Mouse (Mus musculus) midbrain, embryonic 16.5 days (tissue): ENCODE data around the gene Psmd4. TPM values are rescaled to one million over a fixed set of nuclear protein-coding genes. Genes with fewer than 3 reads are reported as not detected.

ENCODE experiments used
- ATAC-seq: fragments of 200-750 bp; cut with Nextera tagmentation; 2 replicates; pipeline ENCODE4 v1.8.0; 2017; ENCODE audit warnings: moderate TSS enrichment
- H3K27ac ChIP-seq: fragments of 300-500 bp; sonication (generic); 2 replicates; pipeline ENCODE4 v1.5.1; 2014; ENCODE audit warnings: mild to moderate bottlenecking, low read length, mixed read lengths
- H3K27me3 ChIP-seq: fragments of 300-500 bp; sonication (generic); 2 replicates; pipeline ENCODE4 v1.6.1; 2014; ENCODE audit warnings: low read depth, low read length, mixed read lengths; ENCODE audit not compliant: control insufficient read depth, insufficient read depth
- H3K36me3 ChIP-seq: fragments of 300-500 bp; sonication (generic); 2 replicates; pipeline ENCODE4 v1.6.1; 2014; ENCODE audit warnings: mild to moderate bottlenecking, low read length, moderate library complexity, mixed read lengths; ENCODE audit not compliant: control insufficient read depth, insufficient read depth
- H3K4me1 ChIP-seq: fragments of 300-500 bp; sonication (generic); 2 replicates; pipeline ENCODE4 v1.6.1; 2014; ENCODE audit warnings: mild to moderate bottlenecking, low read length, mixed read lengths; ENCODE audit not compliant: control insufficient read depth, insufficient read depth
- H3K4me2 ChIP-seq: fragments of 300-500 bp; sonication (generic); 2 replicates; pipeline ENCODE4 v1.6.1; 2014; ENCODE audit warnings: mild to moderate bottlenecking, low read length, mixed read lengths
- H3K4me3 ChIP-seq: fragments of 300-500 bp; sonication (generic); 2 replicates; pipeline ENCODE4 v1.5.1; 2014; ENCODE audit warnings: low read depth, mild to moderate bottlenecking, low read length, moderate library complexity, mixed read lengths
- H3K9ac ChIP-seq: fragments of 300-500 bp; sonication (generic); 2 replicates; pipeline ENCODE4 v1.6.1; 2014; ENCODE audit warnings: low read depth, low read length, mixed read lengths
- H3K9me3 ChIP-seq: fragments of 300-500 bp; sonication (generic); replicated peaks from 2 replicates; pipeline ENCODE4 v1.6.1; 2014; ENCODE audit warnings: mild to moderate bottlenecking, low read length, mixed read lengths; ENCODE audit not compliant: control insufficient read depth, poor library complexity, severe bottlenecking
- WGBS: fragments of 180-500 bp; shearing (Covaris S2); extraction: QIAGEN DNeasy Blood & Tissue Kit; methylation state at CpG from one replicate; pipeline ENCODE4 v1.1.7; 2014; 5-methylcytosine and 5-hydroxymethylcytosine counted together
- polyA plus RNA-seq: library from polyadenylated mRNA; unstranded; fragments of >200 nt; fragmentation: Nextera tagmentation; extraction: Ambion mirVana; gene quantifications from 2 replicates; pipeline ENCODE4 v1.2.1, GENCODE M21; 2015

Psmd4 gene
- polyA plus RNA-seq, 1 experiment from 2014 or later: 253 TPM

DNA sequence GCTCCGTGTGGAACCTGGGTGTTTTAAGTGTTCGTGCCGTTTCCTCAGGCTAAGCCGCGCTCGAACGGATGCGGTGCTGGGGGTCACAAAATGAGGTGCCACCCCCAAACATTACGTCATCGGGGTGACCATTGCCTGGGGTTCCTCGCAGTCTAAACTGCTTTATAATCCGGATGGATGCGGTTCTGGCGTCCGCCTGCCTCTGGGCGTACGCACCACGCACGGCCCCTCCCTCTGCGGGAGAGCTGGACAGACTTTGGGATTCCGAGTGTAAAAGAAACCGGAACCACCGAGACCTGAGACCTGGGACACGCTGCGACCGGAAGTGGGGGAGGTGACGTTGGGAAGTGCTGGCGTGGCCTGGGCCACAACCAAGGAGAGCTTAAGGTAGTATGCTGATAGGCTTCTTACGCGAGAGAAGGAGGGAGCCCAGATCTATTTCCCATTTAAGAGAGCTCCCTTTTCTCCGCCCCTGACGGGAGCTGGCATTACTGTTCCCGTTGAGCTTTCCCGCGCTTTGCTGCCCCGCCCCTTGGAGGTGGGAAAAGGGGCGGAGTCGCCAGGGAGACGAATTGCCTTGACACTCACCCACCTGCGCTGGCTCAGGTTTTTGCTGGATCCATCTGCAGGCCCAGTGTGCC is 26.4 kb downstream of the Psmd4 start:
- peaks cover 21% of the 10 kb centered on the region for H3K4me1 ChIP-seq
- WGBS: under 1% methylated on average over 40 of the region's 40 CpGs
- ATAC-seq: peak; percentile 90
- no peaks in the 10 kb centered on the region for H3K27me3 ChIP-seq
- H3K27ac ChIP-seq: peak overlapping the region; percentile 97
- H3K4me2 ChIP-seq: peak overlapping the region; percentile 75
- H3K9me3 ChIP-seq: no peaks in the 10 kb centered on the region
- H3K36me3 ChIP-seq: peaks cover 11% of the 10 kb centered on the region
- H3K9ac ChIP-seq: peak overlapping the region; percentile 72
- peak overlapping the region; percentile 86 for H3K4me3 ChIP-seq

DNA sequence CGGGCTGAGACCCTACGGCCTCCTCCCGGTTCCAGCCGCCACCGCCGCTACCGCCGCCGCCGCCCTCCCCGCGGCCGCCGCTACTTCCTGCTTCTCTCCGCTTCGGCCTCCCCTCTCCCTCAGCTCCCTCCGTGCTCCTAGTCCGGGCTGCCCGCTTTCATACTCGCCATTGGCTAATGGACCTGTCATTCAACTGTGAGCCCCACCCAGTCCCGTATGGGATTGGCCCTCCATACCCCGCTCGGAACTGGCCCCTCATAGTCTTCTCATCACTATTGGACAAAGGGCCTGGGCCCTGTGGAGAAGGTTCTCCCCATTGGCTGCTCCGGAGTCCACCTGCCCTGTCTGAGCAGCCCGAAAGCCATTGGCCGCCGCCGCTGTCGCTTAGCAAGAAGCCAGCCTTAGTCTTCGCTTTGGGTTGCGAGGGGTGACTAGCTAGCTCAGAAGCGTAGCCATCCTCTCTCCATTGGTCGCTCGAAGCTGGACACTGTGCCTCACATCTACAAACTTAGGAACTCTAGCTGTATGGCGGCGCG is 27.0 kb downstream of the Psmd4 start, which contains the start of gene Zfp687:
Gene Zfp687 (minus strand): TSS at position 112 of the 536 bp plus-strand sequence.
- H3K4me3 ChIP-seq: peak within 1 kb of the TSS; percentile 86
- ATAC-seq: peak; percentile 99
- H3K4me2 ChIP-seq: peak within 1 kb of the TSS; percentile 75
- peaks cover 17% of the 10 kb centered on the region for H3K36me3 ChIP-seq
- peak within 1 kb of the TSS; percentile 97 for H3K27ac ChIP-seq
- no peaks in the 10 kb centered on the region for H3K27me3 ChIP-seq
- H3K9me3 ChIP-seq: no peaks in the 10 kb centered on the region
- peak within 1 kb of the TSS; percentile 78 for H3K9ac ChIP-seq
- peaks cover 21% of the 10 kb centered on the region for H3K4me1 ChIP-seq
- under 1% methylated on average over 31 of the region's 37 CpGs for WGBS

- peak; percentile 2 for ATAC-seq
- peaks cover 21% of the 10 kb centered on the region for H3K4me1 ChIP-seq
- H3K9me3 ChIP-seq: no peaks in the 10 kb centered on the region
- no peaks in the 10 kb centered on the region for H3K27me3 ChIP-seq
- no peak overlapping the region for H3K27ac ChIP-seq
- peak overlapping the region; percentile 69 for H3K4me2 ChIP-seq
- WGBS: 0% methylated on average over 42 of the region's 44 CpGs
- H3K36me3 ChIP-seq: peaks cover 18% of the 10 kb centered on the region
- H3K4me3 ChIP-seq: peak overlapping the region; percentile 86
- peak overlapping the region; percentile 78 for H3K9ac ChIP-seq
These were observed 27.8 kb downstream of the Psmd4 start for GRCm38 (mm10) chr3:95014428-95015151.

DNA sequence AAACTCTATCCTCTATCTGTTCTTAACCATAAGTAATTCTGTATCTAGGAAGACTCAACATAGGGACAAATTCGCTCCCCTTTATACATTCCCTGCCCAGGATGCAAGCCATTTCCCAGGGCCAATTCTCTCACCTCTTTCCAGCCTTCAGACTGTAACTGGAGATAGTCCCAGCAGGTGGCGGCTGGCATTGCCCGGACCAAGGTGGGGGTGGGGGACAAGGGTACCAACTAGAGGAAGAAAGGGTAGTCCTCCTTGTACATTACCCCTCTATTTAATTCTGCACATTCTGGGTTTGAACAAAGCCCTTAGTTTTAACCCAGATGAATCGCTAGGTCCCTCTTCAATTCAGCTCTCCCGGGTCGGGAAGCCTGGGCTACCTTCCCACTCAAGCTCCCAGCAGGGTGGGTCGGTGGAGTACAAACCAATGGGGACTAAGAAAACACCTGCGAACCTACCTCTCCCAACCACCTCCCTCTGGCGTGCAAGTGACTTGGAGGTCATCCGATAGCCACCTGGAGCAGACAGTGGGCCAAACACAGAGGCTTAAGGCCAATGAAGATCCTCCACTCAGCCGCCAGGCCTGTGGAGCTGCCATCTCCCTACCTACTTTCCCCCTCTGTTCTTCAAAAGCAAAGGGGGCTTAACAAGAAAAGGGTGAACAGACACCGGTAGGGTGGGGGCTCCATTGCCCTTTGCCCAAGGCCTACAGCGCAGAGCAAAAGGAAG is 28.6 kb downstream of the Psmd4 start:
- no peak overlapping the region for H3K27ac ChIP-seq
- H3K4me1 ChIP-seq: peaks cover 21% of the 10 kb centered on the region
- H3K4me2 ChIP-seq: peak overlapping the region; percentile 69
- no peaks in the 10 kb centered on the region for H3K9me3 ChIP-seq
- WGBS: 10% methylated on average over 13 of the region's 13 CpGs
- H3K27me3 ChIP-seq: no peaks in the 10 kb centered on the region
- no peak for ATAC-seq
- H3K36me3 ChIP-seq: peaks cover 20% of the 10 kb centered on the region
- H3K9ac ChIP-seq: peak overlapping the region; percentile 78
- H3K4me3 ChIP-seq: peak overlapping the region; percentile 86

- Histone ChIP-seq H3K9ac (no peak overlapping the region), H3K4me1 (peaks cover 21% of the 10 kb centered on the region), H3K4me3 (no peak overlapping the region), H3K27me3 (no peaks in the 10 kb centered on the region), H3K4me2 (peak overlapping the region; percentile 69; the same call in 1 of the 2 replicates), H3K27ac (no peak overlapping the region), H3K9me3 (no peaks in the 10 kb centered on the region), H3K36me3 (peaks cover 27% of the 10 kb centered on the region)
- ATAC-seq: no peak
- WGBS: 87% methylated on average over 3 of the region's 3 CpGs
These were observed 29.4 kb downstream of the Psmd4 start for GRCm38 (mm10) chr3:95012982-95013381.

DNA sequence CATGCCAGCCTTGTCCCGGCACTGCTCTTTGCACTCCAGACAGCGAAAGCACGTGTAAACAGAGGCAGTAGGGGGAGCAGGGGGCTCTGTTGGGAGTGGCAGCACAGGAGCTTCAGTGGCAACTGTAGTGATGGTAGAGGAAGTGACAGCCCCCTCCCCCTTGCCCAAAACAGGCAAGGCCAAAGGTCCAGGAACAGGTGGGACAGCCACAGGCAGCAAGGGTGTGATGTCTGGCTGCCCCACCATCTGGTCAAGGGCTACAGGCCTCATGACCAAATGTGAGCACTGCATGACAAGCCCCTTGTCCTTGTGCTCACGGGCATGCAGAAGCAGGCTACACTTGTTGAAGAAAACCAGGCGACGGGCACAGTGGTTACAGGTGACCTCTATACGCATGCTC is 32.0 kb downstream of the Psmd4 start:
- Histone ChIP-seq H3K4me1 (peaks cover 14% of the 10 kb centered on the region), H3K36me3 (peaks cover 43% of the 10 kb centered on the region), H3K4me2 (no peak overlapping the region), H3K27ac (no peak overlapping the region), H3K9ac (no peak overlapping the region), H3K27me3 (no peaks in the 10 kb centered on the region), H3K4me3 (no peak overlapping the region), H3K9me3 (no peaks in the 10 kb centered on the region)
- ATAC-seq: no peak
- 91% methylated on average over 7 of the region's 7 CpGs for WGBS

DNA sequence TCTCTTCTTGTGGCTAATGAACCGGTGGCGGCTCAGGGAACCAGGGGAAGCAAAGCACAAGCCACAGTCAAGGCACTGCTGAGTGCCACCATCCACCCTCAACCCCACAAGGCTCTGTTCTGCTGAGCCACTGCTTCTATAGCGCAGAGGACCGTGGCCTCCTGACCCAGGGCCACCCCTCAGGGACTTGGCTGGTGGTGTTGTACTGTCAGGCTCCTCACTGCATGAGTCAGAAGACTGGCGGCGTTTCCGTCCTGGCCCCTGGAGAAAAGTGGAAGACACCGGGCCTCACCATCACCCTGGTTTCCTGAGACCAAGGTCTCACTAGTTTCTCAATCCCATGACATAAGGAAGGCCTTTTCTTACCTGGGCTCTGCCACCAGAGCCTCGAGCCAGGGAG is 34.7 kb downstream of the Psmd4 start:
- ATAC-seq: no peak

DNA sequence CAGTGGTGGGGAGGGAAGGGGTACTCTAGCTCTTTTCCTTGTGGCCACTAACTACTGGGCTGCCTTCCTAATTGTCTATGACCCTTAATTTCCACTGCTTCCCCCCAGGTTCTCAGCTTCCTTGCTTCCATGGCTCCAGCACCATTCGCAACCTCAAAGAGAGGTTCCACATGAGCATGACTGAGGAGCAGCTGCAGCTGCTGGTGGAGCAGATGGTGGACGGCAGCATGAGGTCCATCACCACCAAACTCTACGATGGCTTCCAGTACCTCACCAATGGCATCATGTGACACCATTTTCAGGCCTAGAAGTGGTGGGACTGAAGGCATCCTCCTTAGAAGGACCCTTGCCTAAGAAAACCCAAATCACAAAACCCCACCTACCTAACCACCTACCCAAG is 36.8 kb downstream of the Psmd4 start:
- no peak overlapping the region for H3K4me3 ChIP-seq
- H3K27ac ChIP-seq: no peak overlapping the region
- no peaks in the 10 kb centered on the region for H3K27me3 ChIP-seq
- WGBS: 88% methylated on average over 3 of the region's 3 CpGs
- H3K4me2 ChIP-seq: no peak overlapping the region
- no peaks in the 10 kb centered on the region for H3K9me3 ChIP-seq
- H3K4me1 ChIP-seq: no peaks in the 10 kb centered on the region
- ATAC-seq: no peak
- H3K36me3 ChIP-seq: peaks cover 38% of the 10 kb centered on the region
- no peak overlapping the region for H3K9ac ChIP-seq

More for the DNA sequence above, 34.7 kb downstream of the Psmd4 start:
- H3K36me3 ChIP-seq: peaks cover 52% of the 10 kb centered on the region
- no peak overlapping the region for H3K4me2 ChIP-seq
- no peak overlapping the region for H3K27ac ChIP-seq
- 91% methylated on average over 9 of the region's 9 CpGs for WGBS
- no peak overlapping the region for H3K9ac ChIP-seq
- H3K27me3 ChIP-seq: no peaks in the 10 kb centered on the region
- H3K9me3 ChIP-seq: no peaks in the 10 kb centered on the region
- no peak overlapping the region for H3K4me3 ChIP-seq
- H3K4me1 ChIP-seq: no peaks in the 10 kb centered on the region
